Mouse (Mus musculus) bone marrow macrophage, adult 2 months (primary cell): ENCODE measurements around the gene Trim56.

Experiments used
- CTCF ChIP-seq: IDR thresholded peaks from 2 replicates; pipeline ENCODE4 v1.5.1; 2012; ENCODE audit warnings: low read depth, mild to moderate bottlenecking, low read length, moderate library complexity
- POLR2A ChIP-seq: IDR thresholded peaks from 2 replicates; pipeline ENCODE4 v1.6.1; 2012; ENCODE audit warnings: mild to moderate bottlenecking, low read depth, low read length, borderline replicate concordance

DNA sequence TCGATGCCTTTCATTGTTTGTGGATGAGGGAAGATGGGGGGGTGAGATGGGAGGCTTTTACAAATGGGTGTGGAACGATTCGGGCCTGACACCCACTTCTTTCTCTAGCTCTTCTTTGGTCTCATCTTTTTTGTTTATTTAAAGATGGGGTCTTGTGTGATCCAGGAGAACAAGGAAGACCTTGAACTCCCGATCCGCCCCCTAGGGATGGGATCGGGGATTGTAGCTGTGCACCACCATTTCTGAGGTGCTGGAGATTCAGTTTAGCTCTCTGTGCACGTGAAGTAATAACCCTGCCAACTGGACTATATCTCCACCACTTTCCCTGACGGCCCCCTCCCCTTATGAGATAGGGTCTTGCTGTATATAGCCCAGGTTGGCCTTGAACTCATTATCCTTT lies 50.1 kb downstream of the Trim56 start:
- TF ChIP-seq CTCF, result no peak
- no peak for TF ChIP-seq POLR2A
